Mouse (Mus musculus): ENCODE data around the gene Atp13a2. TPM values are rescaled to one million over a fixed set of nuclear protein-coding genes. Genes with fewer than 3 reads are reported as not detected.

Gene Atp13a2
- polyA plus RNA-seq, 1 experiment from 2014 or later: 42.7 TPM

DNA sequence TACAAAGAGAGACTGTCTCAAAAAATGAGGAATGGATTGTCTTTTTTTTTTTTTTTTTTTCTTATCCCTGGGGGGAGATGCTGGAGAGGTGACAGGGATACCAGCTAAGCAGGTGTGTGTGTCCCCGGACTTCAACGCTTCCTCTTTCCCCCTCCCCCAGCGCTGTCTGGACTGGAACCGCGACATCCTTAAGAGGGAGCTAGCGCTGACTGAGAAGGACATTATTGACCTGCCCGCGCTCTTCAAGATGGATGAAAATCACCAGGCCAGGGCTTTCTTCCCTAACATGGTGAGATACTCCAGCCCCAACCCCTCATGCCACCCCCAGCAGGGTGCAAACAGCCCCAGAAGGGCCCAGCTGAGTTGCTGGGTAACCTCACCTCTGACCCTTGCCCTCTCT lies 37.6 kb upstream of the Atp13a2 start:
- Histone ChIP-seq H3K27me3 (replicated peaks; ENCODE audit: control insufficient read depth, insufficient read depth, low read length) (no peaks in the 10 kb centered on the region), H3K9ac (ENCODE audit: low read depth, low read length) (no peak overlapping the region), H3K36me3 (ENCODE audit: control insufficient read depth, insufficient read depth, low read length) (no peaks in the 10 kb centered on the region), H3K4me3 (ENCODE audit: low read depth, low read length) (no peak overlapping the region), H3K9me3 (ENCODE audit: control insufficient read depth, low read length) (no peaks in the 10 kb centered on the region), H3K4me2 (no peak overlapping the region), H3K27ac (ENCODE audit: low read depth, low read length) (no peak overlapping the region), H3K4me1 (replicated peaks; ENCODE audit: control insufficient read depth, insufficient read depth, low read length) (0 out of 2 replicates have a peak, but pooled peaks cover 2% of the 10 kb centered on the region)
- ATAC-seq (replicated peaks; ENCODE audit: low FRiP score) (no peak), DNase-seq (ENCODE audit: low spot score) (no peak)
- 70% methylated on average over 8 of the region's 8 CpGs for WGBS

DNA sequence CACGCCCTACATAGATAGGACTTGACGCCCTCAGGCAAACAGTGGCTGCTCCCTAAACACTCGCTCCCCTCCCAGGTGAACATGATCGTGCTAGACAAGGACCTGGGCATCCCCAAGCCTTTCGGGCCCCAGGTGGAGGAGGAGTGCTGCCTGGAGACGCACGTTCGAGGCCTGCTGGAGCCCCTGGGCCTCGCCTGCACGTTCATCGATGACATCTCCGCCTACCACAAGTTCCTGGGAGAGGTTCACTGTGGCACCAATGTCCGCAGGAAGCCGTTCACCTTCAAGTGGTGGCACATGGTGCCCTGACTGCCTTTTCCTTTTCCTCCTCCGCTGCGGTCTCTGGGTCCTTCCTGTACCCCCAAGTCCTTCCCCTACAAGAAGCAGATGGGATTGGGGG lies 37.1 kb upstream of the Atp13a2 start:
- H3K4me3 ChIP-seq (ENCODE audit: low read depth, low read length): no peak overlapping the region
- H3K4me1 ChIP-seq (replicated peaks; ENCODE audit: control insufficient read depth, insufficient read depth, low read length): 0 out of 2 replicates have a peak, but pooled peaks cover 2% of the 10 kb centered on the region
- H3K9me3 ChIP-seq (ENCODE audit: control insufficient read depth, low read length): no peaks in the 10 kb centered on the region
- H3K27ac ChIP-seq (ENCODE audit: low read depth, low read length): no peak overlapping the region
- H3K27me3 ChIP-seq (replicated peaks; ENCODE audit: control insufficient read depth, insufficient read depth, low read length): no peaks in the 10 kb centered on the region
- ATAC-seq (replicated peaks; ENCODE audit: low FRiP score): no peak
- H3K36me3 ChIP-seq (ENCODE audit: control insufficient read depth, insufficient read depth, low read length): no peaks in the 10 kb centered on the region
- 77% methylated on average over 16 of the region's 16 CpGs for WGBS
- H3K9ac ChIP-seq (ENCODE audit: low read depth, low read length): no peak overlapping the region
- no peak for DNase-seq (ENCODE audit: low spot score)
- H3K4me2 ChIP-seq: no peak overlapping the region

DNA sequence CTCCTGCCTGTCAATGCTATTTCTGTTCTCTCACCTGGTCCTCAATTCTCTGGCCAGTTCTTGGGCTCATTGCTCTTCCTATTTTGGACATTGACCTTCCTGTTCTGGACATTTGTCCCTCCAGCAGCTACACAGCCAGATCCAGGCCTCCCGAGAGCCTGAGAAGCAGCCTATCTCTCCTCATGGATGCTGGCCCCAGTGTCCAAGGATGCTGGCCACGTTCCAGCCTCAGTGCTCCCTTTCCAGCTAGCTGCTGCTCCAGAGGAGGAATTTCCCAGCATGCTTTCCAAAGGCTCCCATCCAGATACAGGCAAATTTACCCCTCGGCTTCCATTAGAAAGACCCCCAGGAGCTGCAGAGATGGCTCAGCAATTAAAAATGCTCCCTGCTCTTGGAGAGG lies 36.1 kb upstream of the Atp13a2 start:
- Histone ChIP-seq H3K9me3 (ENCODE audit: control insufficient read depth, low read length) (no peaks in the 10 kb centered on the region), H3K4me2 (no peak overlapping the region), H3K4me3 (ENCODE audit: low read depth, low read length) (no peak overlapping the region), H3K9ac (ENCODE audit: low read depth, low read length) (no peak overlapping the region), H3K27me3 (replicated peaks; ENCODE audit: control insufficient read depth, insufficient read depth, low read length) (no peaks in the 10 kb centered on the region), H3K36me3 (ENCODE audit: control insufficient read depth, insufficient read depth, low read length) (no peaks in the 10 kb centered on the region), H3K27ac (ENCODE audit: low read depth, low read length) (no peak overlapping the region), H3K4me1 (replicated peaks; ENCODE audit: control insufficient read depth, insufficient read depth, low read length) (0 out of 2 replicates have a peak, but pooled peaks cover 2% of the 10 kb centered on the region)
- no peak for ATAC-seq (replicated peaks; ENCODE audit: low FRiP score)
- WGBS: 84% methylated on average over 3 of the region's 3 CpGs
- no peak for DNase-seq (ENCODE audit: low spot score)

DNA sequence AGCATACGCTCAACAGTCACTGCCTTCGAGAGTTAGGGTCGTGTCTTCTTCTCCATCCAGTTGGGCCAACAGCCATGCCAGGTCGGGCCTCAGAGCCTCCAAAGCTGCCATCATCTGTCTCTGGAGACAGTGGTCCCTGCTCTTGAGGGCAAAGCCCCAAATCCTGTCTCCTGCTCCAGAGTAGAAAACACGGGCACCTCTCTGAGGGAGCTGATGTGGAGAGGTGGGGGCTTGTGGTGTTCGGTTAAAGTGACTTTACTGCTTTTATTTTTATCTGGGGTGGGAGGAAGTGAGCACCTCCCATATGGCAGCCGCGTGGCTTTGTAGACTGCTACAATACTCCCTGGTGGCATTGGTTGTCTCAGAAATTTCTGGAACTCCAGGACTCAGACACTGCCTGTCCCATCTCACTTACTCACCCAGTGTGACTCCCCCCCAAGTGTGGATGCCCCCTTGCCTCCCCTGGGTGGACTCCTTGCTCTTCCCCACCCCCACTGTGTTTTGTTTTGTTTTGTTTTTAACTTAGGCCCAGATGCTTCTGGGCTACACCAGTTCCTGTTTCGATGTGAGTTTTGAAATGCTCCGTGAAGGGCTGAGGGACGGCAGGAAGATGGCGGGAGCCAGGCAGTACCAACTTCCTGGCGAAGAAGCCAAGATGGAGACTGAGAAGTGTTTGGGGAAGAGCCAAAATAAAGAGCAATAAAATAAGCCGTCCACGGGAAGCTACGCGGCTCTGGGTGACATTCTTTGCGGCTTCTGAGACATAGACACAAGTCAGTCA lies 34.6 kb upstream of the Atp13a2 start:
- Histone ChIP-seq H3K4me2 (no peak overlapping the region), H3K27ac (ENCODE audit: low read depth, low read length) (no peak overlapping the region), H3K36me3 (ENCODE audit: control insufficient read depth, insufficient read depth, low read length) (no peaks in the 10 kb centered on the region), H3K9ac (ENCODE audit: low read depth, low read length) (no peak overlapping the region), H3K9me3 (ENCODE audit: control insufficient read depth, low read length) (no peaks in the 10 kb centered on the region), H3K27me3 (replicated peaks; ENCODE audit: control insufficient read depth, insufficient read depth, low read length) (0 out of 2 replicates have a peak, but pooled peaks cover 5% of the 10 kb centered on the region), H3K4me1 (replicated peaks; ENCODE audit: control insufficient read depth, insufficient read depth, low read length) (0 out of 2 replicates have a peak, but pooled peaks cover 2% of the 10 kb centered on the region), H3K4me3 (ENCODE audit: low read depth, low read length) (no peak overlapping the region)
- DNase-seq (ENCODE audit: low spot score): no peak
- WGBS: 77% methylated on average over 18 of the region's 18 CpGs
- no peak for ATAC-seq (replicated peaks; ENCODE audit: low FRiP score)

DNA sequence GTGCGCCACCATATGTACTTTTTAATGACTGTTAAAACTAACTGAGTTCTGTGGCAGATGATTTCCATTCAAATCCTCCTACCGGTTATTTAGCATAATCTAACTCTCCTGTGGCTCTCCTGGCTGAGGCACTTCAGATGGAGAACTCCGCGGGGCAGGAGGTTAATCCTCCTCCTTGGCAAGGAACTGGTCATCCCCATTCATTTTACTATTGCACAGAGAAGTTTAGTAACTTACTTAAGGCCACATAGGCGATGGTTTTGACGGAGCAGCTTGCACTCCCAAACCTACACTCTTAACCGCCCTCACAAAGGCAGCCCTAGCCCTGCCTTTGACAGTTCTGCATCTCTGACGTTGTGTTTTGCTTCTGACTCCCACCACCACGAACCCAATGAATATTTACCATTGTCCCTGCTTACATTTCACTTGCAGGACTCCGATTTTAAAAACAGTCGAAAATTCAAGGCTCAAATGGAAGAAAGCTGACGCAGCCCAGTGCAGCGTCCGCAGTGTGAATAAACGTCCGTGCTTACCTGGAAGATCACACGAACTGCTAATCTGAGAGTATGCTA lies 29.5 kb upstream of the Atp13a2 start:
- Histone ChIP-seq H3K4me1 (replicated peaks; ENCODE audit: control insufficient read depth, insufficient read depth, low read length) (peaks cover 6% of the 10 kb centered on the region), H3K9ac (ENCODE audit: low read depth, low read length) (peak overlapping the region; percentile 35), H3K27ac (ENCODE audit: low read depth, low read length) (no peak overlapping the region), H3K4me3 (ENCODE audit: low read depth, low read length) (peak overlapping the region; percentile 42), H3K4me2 (peak overlapping the region; percentile 70), H3K36me3 (ENCODE audit: control insufficient read depth, insufficient read depth, low read length) (no peaks in the 10 kb centered on the region), H3K9me3 (ENCODE audit: control insufficient read depth, low read length) (no peaks in the 10 kb centered on the region), H3K27me3 (replicated peaks; ENCODE audit: control insufficient read depth, insufficient read depth, low read length) (0 out of 2 replicates have a peak, but pooled peaks cover 5% of the 10 kb centered on the region)
- 20% methylated on average over 17 of the region's 17 CpGs for WGBS
- ATAC-seq (replicated peaks; ENCODE audit: low FRiP score): no peak
- no peak for DNase-seq (ENCODE audit: low spot score)

DNA sequence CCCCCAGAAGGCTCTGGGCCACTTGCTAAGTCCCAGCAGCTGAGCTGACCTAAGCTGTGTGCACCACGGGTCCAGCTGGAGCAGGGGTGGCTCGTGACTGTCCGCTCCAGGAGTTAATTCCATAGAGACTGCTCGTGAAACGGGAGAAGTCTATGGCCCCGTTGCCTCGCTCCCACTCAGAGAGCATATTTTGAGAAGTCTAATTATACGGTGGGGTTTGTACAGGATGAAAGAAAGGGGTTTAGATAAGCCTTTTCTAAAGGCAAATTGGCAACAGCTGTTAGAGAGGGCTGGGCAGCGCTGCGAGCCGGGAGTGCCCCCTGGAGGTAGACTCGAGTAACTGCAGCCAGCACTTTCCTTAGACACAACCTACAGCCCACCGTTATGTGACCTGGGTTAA lies 28.9 kb upstream of the Atp13a2 start:
- peak overlapping the region; percentile 35 for H3K9ac ChIP-seq (ENCODE audit: low read depth, low read length)
- no peak for ATAC-seq (replicated peaks; ENCODE audit: low FRiP score)
- H3K27ac ChIP-seq (ENCODE audit: low read depth, low read length): no peak overlapping the region
- H3K4me1 ChIP-seq (replicated peaks; ENCODE audit: control insufficient read depth, insufficient read depth, low read length): peaks cover 11% of the 10 kb centered on the region
- no peaks in the 10 kb centered on the region for H3K36me3 ChIP-seq (ENCODE audit: control insufficient read depth, insufficient read depth, low read length)
- H3K27me3 ChIP-seq (replicated peaks; ENCODE audit: control insufficient read depth, insufficient read depth, low read length): 0 out of 2 replicates have a peak, but pooled peaks cover 5% of the 10 kb centered on the region
- WGBS: 3% methylated on average over 13 of the region's 13 CpGs
- H3K9me3 ChIP-seq (ENCODE audit: control insufficient read depth, low read length): no peaks in the 10 kb centered on the region
- DNase-seq (ENCODE audit: low spot score): peak; percentile 66
- H3K4me3 ChIP-seq (ENCODE audit: low read depth, low read length): peak overlapping the region; percentile 42
- peak overlapping the region; percentile 70 for H3K4me2 ChIP-seq

DNA sequence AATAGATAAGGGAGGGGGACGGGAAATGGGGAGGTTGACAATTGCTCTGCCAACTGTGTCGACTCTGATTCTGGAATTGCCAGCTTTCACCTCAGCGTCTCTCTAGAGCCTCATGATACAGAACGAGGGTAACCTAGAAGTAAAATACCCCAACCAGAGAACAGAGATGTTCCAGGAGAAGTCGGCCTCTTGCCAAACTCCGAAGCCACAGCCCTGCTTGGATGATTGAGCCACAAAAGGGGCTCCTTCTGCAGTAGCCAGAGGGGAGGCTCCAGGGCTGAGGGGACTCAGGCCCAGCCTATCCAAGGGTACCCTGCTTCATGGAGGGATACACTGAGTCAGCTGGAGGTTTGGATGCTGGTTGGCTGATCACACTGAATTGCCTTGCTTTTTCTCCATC lies 28.4 kb upstream of the Atp13a2 start:
- no peak overlapping the region for H3K4me2 ChIP-seq
- no peaks in the 10 kb centered on the region for H3K36me3 ChIP-seq (ENCODE audit: control insufficient read depth, insufficient read depth, low read length)
- peaks cover 17% of the 10 kb centered on the region for H3K4me1 ChIP-seq (replicated peaks; ENCODE audit: control insufficient read depth, insufficient read depth, low read length)
- no peak overlapping the region for H3K27ac ChIP-seq (ENCODE audit: low read depth, low read length)
- DNase-seq (ENCODE audit: low spot score) (no peak), ATAC-seq (replicated peaks; ENCODE audit: low FRiP score) (no peak)
- H3K4me3 ChIP-seq (ENCODE audit: low read depth, low read length): no peak overlapping the region
- H3K27me3 ChIP-seq (replicated peaks; ENCODE audit: control insufficient read depth, insufficient read depth, low read length): 0 out of 2 replicates have a peak, but pooled peaks cover 5% of the 10 kb centered on the region
- H3K9ac ChIP-seq (ENCODE audit: low read depth, low read length): no peak overlapping the region
- H3K9me3 ChIP-seq (ENCODE audit: control insufficient read depth, low read length): no peaks in the 10 kb centered on the region
- 51% methylated on average over 6 of the region's 6 CpGs for WGBS

DNA sequence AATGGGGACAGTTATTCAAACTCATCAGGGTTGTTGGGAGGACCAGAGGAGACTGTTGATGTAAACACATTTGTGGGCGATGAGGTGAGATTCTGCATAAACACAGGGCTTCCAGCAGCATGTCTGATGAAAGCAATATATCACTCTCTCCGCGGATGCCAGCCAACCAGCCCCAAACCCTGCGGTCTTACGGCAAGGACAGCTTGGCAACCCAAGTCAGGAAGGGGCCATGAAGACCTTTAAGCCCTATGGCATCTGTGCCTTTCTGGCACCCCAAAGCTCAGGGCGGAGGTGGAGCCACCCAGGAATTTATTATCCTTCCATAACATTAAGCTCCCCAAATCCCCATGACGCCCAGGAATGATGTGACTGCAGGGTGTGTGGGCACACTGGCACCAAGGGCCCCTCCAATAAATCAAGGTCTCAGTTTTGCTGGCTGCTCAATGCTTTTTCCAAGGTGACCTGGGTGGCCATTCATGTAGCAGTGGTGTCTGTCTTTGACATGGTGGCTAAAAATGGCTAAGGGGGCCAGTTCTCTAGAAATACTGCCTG lies 27.5 kb upstream of the Atp13a2 start:
- H3K4me3 ChIP-seq (ENCODE audit: low read depth, low read length): no peak overlapping the region
- 0 out of 2 replicates have a peak, but pooled peaks cover 5% of the 10 kb centered on the region for H3K27me3 ChIP-seq (replicated peaks; ENCODE audit: control insufficient read depth, insufficient read depth, low read length)
- no peak overlapping the region for H3K4me2 ChIP-seq
- H3K27ac ChIP-seq (ENCODE audit: low read depth, low read length): no peak overlapping the region
- H3K9ac ChIP-seq (ENCODE audit: low read depth, low read length): no peak overlapping the region
- 79% methylated on average over 7 of the region's 7 CpGs for WGBS
- H3K9me3 ChIP-seq (ENCODE audit: control insufficient read depth, low read length): no peaks in the 10 kb centered on the region
- no peaks in the 10 kb centered on the region for H3K36me3 ChIP-seq (ENCODE audit: control insufficient read depth, insufficient read depth, low read length)
- no peak for DNase-seq (ENCODE audit: low spot score)
- peaks cover 18% of the 10 kb centered on the region for H3K4me1 ChIP-seq (replicated peaks; ENCODE audit: control insufficient read depth, insufficient read depth, low read length)
- ATAC-seq (replicated peaks; ENCODE audit: low FRiP score): no peak
